Mouse (Mus musculus) 3134 (cell line): ENCODE measurements around the gene 2610318N02Rik.
"Not testable (repeated sequence)": the region's sequence is repeated elsewhere in the genome, so short reads cannot be mapped to it uniquely, and the experiment has no call there.

Experiments used
- DNase-seq: peaks from one replicate; pipeline ENCODE4 v3.0.0-alpha.2; 2011; ENCODE audit warnings: low spot score; ENCODE audit not compliant: insufficient read length; ENCODE audit errors: extremely low read depth

Gene 2610318N02Rik

GRCm38 (mm10) chr16:17124871-17125520, at the start of gene 2610318N02Rik:
TSS of gene 2610318N02Rik (minus strand) at chr16:17125167.
- no peak for DNase-seq

- DNase-seq, result no peak
Measured at GRCm38 (mm10) chr16:17168049-17168448, 43.1 kb upstream of the 2610318N02Rik start.

DNA sequence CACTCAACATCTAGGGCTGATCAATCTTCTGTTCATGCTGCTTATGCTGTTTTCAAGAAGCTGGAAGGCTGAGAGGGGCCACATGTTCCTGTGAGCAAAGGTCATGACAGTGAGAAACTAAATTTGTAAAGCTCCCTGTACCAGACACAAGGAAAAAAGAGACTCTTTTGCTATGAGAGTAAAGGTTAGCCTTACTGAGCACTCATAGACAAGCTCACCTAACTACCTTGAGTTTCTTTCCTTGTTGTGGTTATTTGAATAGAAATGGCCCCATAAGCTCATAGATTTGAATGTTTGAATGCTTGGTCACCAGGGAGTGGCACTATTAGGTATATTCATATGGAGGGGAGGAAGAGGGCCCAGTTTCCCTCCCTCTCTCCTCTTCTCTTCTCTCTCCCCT, 42.2 kb upstream of the 2610318N02Rik start:
- DNase-seq, result no peak

- DNase-seq, result not testable (repeated sequence)
Measured at GRCm38 (mm10) chr16:17165478-17165877, 40.5 kb upstream of the 2610318N02Rik start.

DNA sequence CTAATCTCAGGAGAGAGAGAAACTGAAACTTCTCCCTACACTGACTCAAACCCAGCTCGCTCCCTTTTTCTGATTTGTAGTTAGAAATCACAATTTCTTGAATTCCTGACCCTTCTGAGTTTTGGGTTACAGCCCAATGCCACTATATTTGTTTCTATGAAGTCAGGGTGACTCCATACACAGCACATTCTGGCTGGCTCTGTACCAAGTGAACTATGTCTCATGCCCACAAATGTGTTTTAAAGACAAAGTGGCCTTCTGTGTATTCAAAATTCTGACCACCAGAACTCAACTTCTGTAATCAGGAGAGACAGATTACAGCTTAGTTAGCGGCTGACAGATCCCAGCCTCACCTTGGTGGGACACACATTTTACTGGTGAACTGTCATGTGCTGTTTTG, 29.4 kb upstream of the 2610318N02Rik start:
- DNase-seq, result no peak

DNA sequence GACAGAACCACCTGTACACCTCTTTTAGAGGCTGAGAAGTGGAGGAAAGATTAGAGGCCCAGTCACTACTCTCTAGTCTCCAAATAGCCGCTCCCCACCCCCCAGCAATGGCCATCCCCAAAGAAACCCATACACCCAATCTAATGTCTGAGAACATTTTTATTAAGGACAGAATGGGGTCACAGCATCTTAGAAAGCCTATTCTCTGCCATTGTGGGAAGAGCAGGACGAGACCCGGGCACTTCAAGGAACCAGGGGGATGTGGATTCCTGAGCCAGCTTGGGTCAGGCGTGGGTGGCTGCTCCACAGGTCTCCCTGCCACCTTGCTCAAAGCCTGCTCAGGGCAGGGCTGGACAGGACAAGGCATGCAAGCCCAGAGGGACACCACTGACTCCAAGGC, 26.9 kb upstream of the 2610318N02Rik start:
- no peak for DNase-seq

- no peak for DNase-seq
Measured at GRCm38 (mm10) chr16:17150520-17151258, 25.7 kb upstream of the 2610318N02Rik start.

- DNase-seq, result no peak
Measured at GRCm38 (mm10) chr16:17148084-17148483, 23.1 kb upstream of the 2610318N02Rik start.

GRCm38 (mm10) chr16:17147391-17147929, 22.5 kb upstream of the 2610318N02Rik start:
- no peak for DNase-seq

- DNase-seq, result no peak
Measured at GRCm38 (mm10) chr16:17146772-17147235, 21.8 kb upstream of the 2610318N02Rik start, which contains the start of gene Ccdc116. TSS of gene Ccdc116 (minus strand) at chr16:17147229.

DNA sequence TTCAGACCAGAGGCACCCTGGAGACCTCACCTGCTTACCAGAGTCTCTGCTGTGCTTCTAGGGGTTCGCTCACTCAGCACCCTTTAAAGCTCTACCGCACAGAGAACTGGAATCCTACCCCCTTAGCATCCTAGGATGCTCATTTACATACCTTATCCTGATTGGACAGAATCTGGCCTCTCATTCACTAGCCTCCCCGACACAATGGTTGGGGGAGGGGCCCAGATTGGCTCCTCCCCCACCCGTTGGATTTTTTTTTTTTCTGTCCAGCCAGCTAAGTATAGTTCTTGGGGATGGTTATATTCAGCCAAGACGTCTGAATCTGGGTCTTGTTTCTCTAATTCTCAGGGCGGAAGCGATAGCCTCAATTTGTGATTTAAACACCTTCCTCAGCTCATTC, 19.4 kb upstream of the 2610318N02Rik start, which contains the start of gene Ydjc:
Gene Ydjc (plus strand): TSS at position 283 of the 400 bp plus-strand sequence.
- no peak for DNase-seq

GRCm38 (mm10) chr16:17137355-17137754, 12.4 kb upstream of the 2610318N02Rik start:
- no peak for DNase-seq

DNA sequence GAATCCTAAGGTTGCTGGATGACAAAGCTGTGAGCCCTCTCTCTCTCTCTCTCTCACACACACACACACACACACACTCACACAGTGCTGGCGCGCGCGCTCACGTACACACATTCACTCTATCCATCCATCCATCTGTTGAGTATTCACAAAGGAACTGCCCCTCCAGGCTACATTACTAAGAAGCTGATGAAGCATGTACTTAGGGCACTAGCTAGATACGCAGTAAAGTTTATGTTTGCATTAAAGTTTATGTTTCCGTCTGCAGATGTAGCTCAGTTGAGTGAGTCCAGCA, 7.9 kb upstream of the 2610318N02Rik start:
- DNase-seq, result no peak

GRCm38 (mm10) chr16:17132089-17132905, 7.3 kb upstream of the 2610318N02Rik start, which contains the start of gene Sdf2l1:
TSS of gene Sdf2l1 (minus strand) at chr16:17132383.
- DNase-seq, result peak; percentile 99

DNA sequence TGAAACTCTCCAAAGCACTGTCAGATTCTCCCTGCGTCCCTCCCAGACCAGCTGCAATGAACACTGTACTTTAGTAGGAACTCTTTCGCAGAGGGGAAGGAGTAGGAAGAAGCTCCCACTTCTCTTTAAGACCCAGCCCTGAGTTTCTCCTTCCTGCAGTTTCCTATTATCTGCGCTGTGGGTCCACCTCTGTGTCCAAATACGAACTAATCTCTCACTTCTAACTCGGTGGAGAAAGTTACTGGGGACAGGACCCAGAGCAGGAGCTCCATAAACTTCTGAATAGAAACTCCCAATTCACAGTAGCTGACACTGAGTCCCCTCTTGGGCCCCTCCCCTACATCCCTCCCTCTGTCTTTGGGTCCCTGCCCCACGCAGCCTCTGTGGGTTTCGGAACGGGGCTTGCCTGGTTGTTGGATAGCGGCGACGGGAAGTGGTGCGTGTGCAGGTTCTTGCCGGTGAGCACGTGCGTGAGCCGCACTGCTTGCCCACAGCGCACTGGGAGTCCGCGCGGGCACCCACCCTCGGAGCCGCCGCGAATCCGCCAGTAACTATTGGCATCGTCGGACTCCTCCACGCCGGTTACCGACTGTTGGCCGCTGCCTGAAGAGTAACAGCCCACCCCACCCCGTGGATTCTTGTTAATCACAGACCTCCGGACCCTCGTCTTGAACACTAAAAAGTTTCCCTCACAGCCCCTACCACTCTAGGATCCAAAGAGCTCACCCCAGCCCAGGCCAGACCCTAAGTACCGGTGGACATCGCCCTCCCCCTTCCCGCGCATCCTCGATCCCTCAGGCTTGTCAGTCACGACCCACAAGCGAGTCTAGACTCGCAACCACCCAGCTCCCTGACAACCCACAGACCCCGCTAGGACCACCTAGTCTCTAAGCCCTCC, 6.5 kb upstream of the 2610318N02Rik start:
- peak; percentile 70 for DNase-seq

- no peak for DNase-seq
Measured at GRCm38 (mm10) chr16:17127292-17127691, 2.3 kb upstream of the 2610318N02Rik start.

DNA sequence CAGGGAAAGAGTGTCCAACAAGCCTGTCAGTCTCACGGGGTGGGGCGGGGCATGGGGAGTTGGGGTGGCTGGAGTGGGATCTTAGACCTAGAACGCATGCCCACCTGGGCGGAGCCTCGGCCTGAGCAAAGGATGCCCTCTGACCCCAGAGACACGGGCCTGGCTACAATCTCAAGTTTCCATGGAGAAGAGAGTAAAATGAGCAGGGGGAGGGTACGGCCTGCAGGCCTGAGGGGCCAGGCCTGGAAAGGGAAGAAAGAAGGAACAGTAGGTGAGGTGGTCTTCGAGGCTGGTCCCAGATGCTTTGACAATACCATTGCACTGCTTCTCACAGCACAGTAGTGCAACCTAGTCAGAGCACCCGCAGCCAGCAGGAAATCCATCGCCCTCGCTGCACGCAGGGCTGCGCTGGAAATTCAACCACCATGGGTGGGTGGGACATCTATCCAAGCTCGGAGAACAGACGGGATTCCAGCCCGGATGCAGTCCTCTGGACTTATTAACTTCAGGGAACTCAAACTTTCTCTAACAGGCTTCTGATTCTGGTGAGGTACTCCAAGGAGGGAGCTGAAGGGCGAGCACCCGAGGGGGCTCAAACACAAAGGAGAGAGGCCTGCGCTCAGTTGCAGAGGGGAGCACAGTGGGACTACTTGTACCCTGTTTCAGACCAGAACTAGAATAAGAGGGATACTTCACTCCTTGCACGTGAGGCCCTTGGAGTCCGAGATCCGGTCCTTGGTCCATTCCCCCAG, 672 bp downstream of the 2610318N02Rik start:
- no peak for DNase-seq

DNA sequence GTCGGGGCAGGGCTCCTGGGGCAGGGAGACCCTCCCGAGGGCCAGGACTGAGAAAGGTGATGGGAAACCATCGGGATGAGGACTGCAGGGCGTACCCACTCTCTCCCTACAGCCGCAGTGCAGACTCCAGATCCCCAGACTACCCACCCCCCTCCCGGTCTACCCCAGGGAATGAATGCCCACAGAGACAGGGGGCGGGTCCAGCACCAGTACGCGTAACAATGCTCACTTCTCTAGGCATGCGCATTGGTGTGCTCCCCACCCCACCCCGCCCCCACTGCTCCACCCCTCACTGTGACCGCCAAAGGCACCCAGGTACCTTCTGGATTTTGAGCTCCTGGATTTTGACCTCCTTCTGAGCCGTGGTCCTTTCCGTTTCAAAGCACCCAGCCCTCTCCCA, 3.4 kb downstream of the 2610318N02Rik start:
- DNase-seq, result no peak

- DNase-seq, result no peak
Measured at GRCm38 (mm10) chr16:17117309-17117799, 7.6 kb downstream of the 2610318N02Rik start.
